In genomic region chr2:151575119-151575698, GRCm38 (mm10) we compare ENCODE assay signal across 8 mouse cellular contexts. TPM values are rescaled to one million over a fixed set of nuclear protein-coding genes. Genes with fewer than 3 reads are reported as not detected.
DNase-seq lines count a peak whose midpoint lies in the region; ATAC-seq and TF ChIP-seq lines count a peak whose summit lies in the region.

No protein-coding gene starts in this region.

- peak overlapping the region; percentile 62 for H3K9ac ChIP-seq in forebrain, postnatal 0 days
- H3K9ac ChIP-seq in intestine, embryonic 16.5 days (ENCODE audit: low read depth, low read length) = peak overlapping the region; percentile 57
- no peak overlapping the region; the same call in 1 of the 2 replicates for H3K9ac ChIP-seq in lung, embryonic 15.5 days

- H3K4me2 ChIP-seq in forebrain, postnatal 0 days (ENCODE audit: low read depth) = peak overlapping the region; percentile 73
- H3K4me2 ChIP-seq in intestine, embryonic 16.5 days (ENCODE audit: low read depth, low read length) = peak overlapping the region; percentile 72
- H3K4me2 ChIP-seq in lung, embryonic 15.5 days = peak overlapping the region; percentile 85

- 20% methylated on average over 7 of the region's 7 CpGs for WGBS in forebrain, postnatal 0 days
- 22% methylated on average over 7 of the region's 7 CpGs for WGBS in intestine, embryonic 16.5 days
- WGBS in lung, embryonic 15.5 days = 30% methylated on average over 7 of the region's 7 CpGs

- H3K4me1 ChIP-seq in forebrain, postnatal 0 days (ENCODE audit: insufficient read depth) = peaks cover 11% of the 10 kb centered on the region; the same call in 1 of the 2 replicates
- H3K4me1 ChIP-seq in intestine, embryonic 16.5 days (ENCODE audit: control insufficient read depth, insufficient read depth, low read length) = peaks cover 5% of the 10 kb centered on the region; the same call in 1 of the 2 replicates
- H3K4me1 ChIP-seq in lung, embryonic 15.5 days = peaks cover 13% of the 10 kb centered on the region

- peak overlapping the region; percentile 91 for H3K27ac ChIP-seq in forebrain, postnatal 0 days (ENCODE audit: low read depth, low read length)
- peak overlapping the region; percentile 61; the same call in 1 of the 2 replicates for H3K27ac ChIP-seq in intestine, embryonic 16.5 days (ENCODE audit: low read length)
- peak overlapping the region; percentile 67 for H3K27ac ChIP-seq in lung, embryonic 15.5 days

- peak overlapping the region; percentile 41 for H3K4me3 ChIP-seq in forebrain, postnatal 0 days (ENCODE audit: low read depth, low read length)
- H3K4me3 ChIP-seq in intestine, embryonic 16.5 days (ENCODE audit: low read length) = peak overlapping the region; percentile 42
- H3K4me3 ChIP-seq in lung, embryonic 15.5 days = peak overlapping the region; percentile 42

- TF ChIP-seq CTCF in forebrain, postnatal 0 days (IDR thresholded peaks at IDR 0.05; ENCODE audit: low read depth) = peak; percentile 66

- peak; percentile 72 for DNase-seq in layer of hippocampus, adult 11-12 months (ENCODE audit: low spot score)
- no peak for DNase-seq in layer of hippocampus, adult 8-10 months (ENCODE audit: low spot score in 2 of 2)
- peak; percentile 55 to 61 for DNase-seq in cerebellum, adult 18-20 months
- peak; percentile 61 for DNase-seq in forebrain, postnatal 0 days
- DNase-seq in retina, postnatal 1 day = peak; percentile 62
- no peak for DNase-seq in urinary bladder, postnatal 25 days (ENCODE audit: low spot score)

- no peak for ATAC-seq in forebrain, postnatal 0 days
- ATAC-seq in intestine, embryonic 16.5 days = no peak
- peak; percentile 58; the same call in 1 of the 2 replicates for ATAC-seq in lung, embryonic 15.5 days (ENCODE audit: borderline replicate concordance, extremely low read depth, low FRiP score, low TSS enrichment)

- no peaks in the 10 kb centered on the region for H3K36me3 ChIP-seq in forebrain, postnatal 0 days (ENCODE audit: insufficient read depth)
- no peaks in the 10 kb centered on the region for H3K36me3 ChIP-seq in intestine, embryonic 16.5 days (ENCODE audit: control insufficient read depth, insufficient read depth, low read length)
- no peaks in the 10 kb centered on the region for H3K36me3 ChIP-seq in lung, embryonic 15.5 days

- no peaks in the 10 kb centered on the region for H3K9me3 ChIP-seq in forebrain, postnatal 0 days (ENCODE audit: low read length)
- no peaks in the 10 kb centered on the region for H3K9me3 ChIP-seq in intestine, embryonic 16.5 days (ENCODE audit: control insufficient read depth, low read length)
- H3K9me3 ChIP-seq in lung, embryonic 15.5 days = no peaks in the 10 kb centered on the region

- H3K27me3 ChIP-seq in forebrain, postnatal 0 days (ENCODE audit: insufficient read depth, low read length) = no peaks in the 10 kb centered on the region
- H3K27me3 ChIP-seq in intestine, embryonic 16.5 days (replicated peaks; ENCODE audit: control insufficient read depth, insufficient read depth, low read length) = no peaks in the 10 kb centered on the region
- H3K27me3 ChIP-seq in lung, embryonic 15.5 days = no peaks in the 10 kb centered on the region

RNA-seq across cellular contexts. Expression of gene Sdcbp2, which starts 2.8 kb away (rescaled TPM):
- total RNA-seq in layer of hippocampus, adult 8-10 months (2022) = 1 to 10 TPM; 1.4 to 2.2 (median 1.7) TPM
- 0.90 and 1.1 TPM in 2 replicates for total RNA-seq in forebrain, postnatal 0 days (2014; rRNA removed)
- 1.5 and 1.6 TPM in 2 replicates for polyA plus RNA-seq in forebrain, postnatal 0 days (2015; fragmentation: Nextera tagmentation; extraction: Ambion mirVana)
- polyA plus RNA-seq in intestine, embryonic 16.5 days (2015; fragmentation: Nextera tagmentation; extraction: Ambion mirVana) = 23.2 and 24.3 TPM in 2 replicates
- polyA plus RNA-seq in lung, embryonic 15.5 days (2015; fragmentation: Nextera tagmentation; extraction: Ambion mirVana) = 0.70 and 1.1 TPM in 2 replicates

RNA-seq across cellular contexts. Expression of gene Fkbp1a, which starts 32.9 kb away (rescaled TPM):
- total RNA-seq in layer of hippocampus, adult 8-10 months (2022) = 100 to 1,000 TPM; 794 to 901 (median 846) TPM
- 67.3 and 70.1 TPM in 2 replicates for total RNA-seq in forebrain, postnatal 0 days (2014; rRNA removed)
- polyA plus RNA-seq in forebrain, postnatal 0 days (2015; fragmentation: Nextera tagmentation; extraction: Ambion mirVana) = 717 and 727 TPM in 2 replicates
- 537 and 561 TPM in 2 replicates for polyA plus RNA-seq in intestine, embryonic 16.5 days (2015; fragmentation: Nextera tagmentation; extraction: Ambion mirVana)
- 776 and 781 TPM in 2 replicates for polyA plus RNA-seq in lung, embryonic 15.5 days (2015; fragmentation: Nextera tagmentation; extraction: Ambion mirVana)

RNA-seq across cellular contexts. Expression of gene Snph, which starts 57.2 kb away (rescaled TPM):
- total RNA-seq in layer of hippocampus, adult 8-10 months (2022) = 100 to 1,000 TPM; 348 to 418 (median 386) TPM
- total RNA-seq in forebrain, postnatal 0 days (2014; rRNA removed) = 37.7 and 39.6 TPM in 2 replicates
- 12.8 and 18.3 TPM in 2 replicates for polyA plus RNA-seq in forebrain, postnatal 0 days (2015; fragmentation: Nextera tagmentation; extraction: Ambion mirVana)
- 1.8 and 2.0 TPM in 2 replicates for polyA plus RNA-seq in intestine, embryonic 16.5 days (2015; fragmentation: Nextera tagmentation; extraction: Ambion mirVana)
- polyA plus RNA-seq in lung, embryonic 15.5 days (2015; fragmentation: Nextera tagmentation; extraction: Ambion mirVana) = 0.60 and 0.64 TPM in 2 replicates

Comparison
In these comparisons a context has a peak if more than half of its experiments do, and no peak if none do; other contexts are left out.
1. DNase-seq: peak in layer of hippocampus, adult 11-12 months (single experiment), cerebellum, adult 18-20 months (2 of 2), forebrain, postnatal 0 days (single experiment) and retina, postnatal 1 day (single experiment); none in layer of hippocampus, adult 8-10 months (0 of 2) and urinary bladder, postnatal 25 days (single experiment).
2. Peak in every context shown above with its lines, with median percentiles within 50 percentile points of each other: H3K27ac ChIP-seq, H3K4me2 ChIP-seq and H3K4me3 ChIP-seq.